Mouse (Mus musculus): ENCODE results near the gene Ssh2. TPM values are rescaled to one million over a fixed set of nuclear protein-coding genes. Genes with fewer than 3 reads are reported as not detected.
A peak's percentile ranks its signal among the peaks of the same experiment; 100 is the strongest.

The Ssh2 gene
- polyA plus RNA-seq, 1 experiment from 2014 or later, result 13.0 TPM

DNA sequence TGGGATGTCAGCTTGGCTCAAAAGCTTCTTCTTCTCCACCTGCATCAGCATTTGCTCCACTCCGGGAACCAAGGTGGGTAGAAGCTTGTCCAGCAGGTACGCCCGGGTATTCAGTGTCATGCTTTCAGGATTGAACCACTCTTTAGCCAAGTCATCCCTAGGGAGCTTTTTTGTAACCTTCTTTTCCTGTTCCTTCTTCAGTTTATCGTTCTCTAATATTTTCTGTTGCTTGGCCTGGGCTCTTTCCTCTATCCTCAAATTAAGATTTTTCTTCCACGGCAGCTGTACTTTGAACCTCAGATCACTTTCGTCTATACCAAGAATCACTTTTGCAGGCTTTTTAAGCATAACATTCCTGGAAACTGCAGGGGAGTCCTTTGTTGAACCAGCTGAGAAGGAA is 27.2 kb upstream of the Ssh2 start, which contains the start of gene Efcab5:
Gene Efcab5, minus strand, starts transcription at position 101 of the 400 bp plus-strand sequence.
- WGBS, result 89% methylated on average over 6 of the region's 6 CpGs

DNA sequence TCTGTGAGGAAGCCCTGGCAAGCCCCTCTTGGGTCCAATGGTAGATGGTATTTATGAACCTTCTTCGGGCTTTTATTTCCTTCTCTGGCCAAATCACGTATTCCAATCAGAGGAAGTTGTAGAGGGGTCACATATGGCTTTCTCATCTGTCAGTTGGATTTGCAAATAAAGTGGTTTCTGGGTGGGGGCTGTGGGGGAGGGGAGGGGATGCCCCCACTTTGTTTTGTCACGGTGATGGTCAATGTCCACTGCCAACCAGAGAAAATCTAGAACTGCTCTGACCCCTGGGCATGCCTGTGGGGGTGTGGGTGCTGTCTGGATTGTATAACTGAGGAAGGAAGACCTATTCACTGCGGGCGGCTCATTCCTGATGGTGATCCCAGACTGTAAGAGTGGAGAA is 22.7 kb upstream of the Ssh2 start:
- Histone ChIP-seq H3K36me3 (ENCODE audit: control insufficient read depth, insufficient read depth, low read length) (no peaks in the 10 kb centered on the region), H3K4me2 (no peak overlapping the region), H3K4me3 (ENCODE audit: low read depth, low read length) (no peak overlapping the region), H3K4me1 (ENCODE audit: control insufficient read depth, insufficient read depth, low read length) (peaks cover 8% of the 10 kb centered on the region; the same call in 1 of the 2 replicates), H3K9ac (ENCODE audit: low read length) (no peak overlapping the region), H3K27ac (ENCODE audit: low read depth, low read length) (no peak overlapping the region), H3K27me3 (ENCODE audit: control insufficient read depth, insufficient read depth, low read length) (peaks cover 6% of the 10 kb centered on the region; the same call in 1 of the 2 replicates), H3K9me3 (ENCODE audit: control insufficient read depth, low read length) (no peaks in the 10 kb centered on the region)
- DNase-seq (ENCODE audit: low spot score, missing footprints) (peak; percentile 88), ATAC-seq (ENCODE audit: low FRiP score) (no peak)
- WGBS, result 46% methylated on average over 5 of the region's 5 CpGs

More for the DNA sequence above, 27.2 kb upstream of the Ssh2 start, which contains the start of gene Efcab5:
- no peaks in the 10 kb centered on the region; the same call in 1 of the 2 replicates for H3K27me3 ChIP-seq (ENCODE audit: control insufficient read depth, insufficient read depth, low read length)
- no peak within 1 kb of the TSS for H3K4me2 ChIP-seq
- no peak within 1 kb of the TSS for H3K4me3 ChIP-seq (ENCODE audit: low read depth, low read length)
- H3K36me3 ChIP-seq (ENCODE audit: control insufficient read depth, insufficient read depth, low read length), result no peaks in the 10 kb centered on the region
- ATAC-seq (ENCODE audit: low FRiP score), result no peak
- DNase-seq (ENCODE audit: low spot score, missing footprints), result no peak
- no peak within 1 kb of the TSS for H3K27ac ChIP-seq (ENCODE audit: low read depth, low read length)
- H3K9ac ChIP-seq (ENCODE audit: low read length), result no peak within 1 kb of the TSS
- peaks cover 6% of the 10 kb centered on the region; the same call in 1 of the 2 replicates for H3K4me1 ChIP-seq (ENCODE audit: control insufficient read depth, insufficient read depth, low read length)
- no peaks in the 10 kb centered on the region for H3K9me3 ChIP-seq (ENCODE audit: control insufficient read depth, low read length)

DNA sequence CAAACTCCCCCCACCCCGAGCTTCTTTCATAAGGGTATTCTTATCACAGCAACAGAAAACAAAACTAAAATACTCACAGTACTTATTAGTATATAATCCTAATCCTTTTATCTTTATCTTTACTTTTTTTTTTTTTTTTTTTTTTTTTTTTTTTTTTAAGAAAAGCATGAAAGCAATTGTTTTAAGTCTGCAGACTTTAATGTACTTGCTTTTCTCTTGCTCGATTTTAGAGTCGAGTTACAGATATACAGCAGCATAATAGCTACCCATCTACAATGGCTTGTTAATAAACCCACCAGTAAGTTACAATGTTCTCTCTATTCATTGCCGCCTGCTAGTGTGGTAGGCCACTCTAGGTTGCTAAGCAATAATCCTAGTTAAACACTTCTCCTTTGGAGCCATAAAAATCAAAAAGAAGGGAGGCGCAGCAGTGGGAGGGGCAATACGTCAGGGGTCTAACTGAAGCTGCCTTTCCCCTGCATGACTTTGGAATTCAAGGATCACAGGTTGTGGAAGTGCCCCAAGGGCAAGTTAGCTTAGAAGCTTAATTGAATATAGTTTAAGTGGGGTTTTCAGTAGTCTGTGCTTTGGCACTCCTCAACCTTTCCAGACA is 22.0 kb upstream of the Ssh2 start:
- H3K27me3 ChIP-seq (ENCODE audit: control insufficient read depth, insufficient read depth, low read length), result peaks cover 6% of the 10 kb centered on the region; the same call in 1 of the 2 replicates
- H3K4me1 ChIP-seq (ENCODE audit: control insufficient read depth, insufficient read depth, low read length), result peaks cover 8% of the 10 kb centered on the region; the same call in 1 of the 2 replicates
- H3K4me2 ChIP-seq, result no peak overlapping the region
- DNase-seq (ENCODE audit: low spot score, missing footprints), result peak; percentile 86
- 15% methylated on average over 6 of the region's 6 CpGs for WGBS
- no peak overlapping the region for H3K4me3 ChIP-seq (ENCODE audit: low read depth, low read length)
- no peaks in the 10 kb centered on the region for H3K9me3 ChIP-seq (ENCODE audit: control insufficient read depth, low read length)
- H3K9ac ChIP-seq (ENCODE audit: low read length), result no peak overlapping the region
- no peak overlapping the region for H3K27ac ChIP-seq (ENCODE audit: low read depth, low read length)
- peak; percentile 59; the same call in 1 of the 2 replicates for ATAC-seq (ENCODE audit: low FRiP score)
- no peaks in the 10 kb centered on the region for H3K36me3 ChIP-seq (ENCODE audit: control insufficient read depth, insufficient read depth, low read length)

DNA sequence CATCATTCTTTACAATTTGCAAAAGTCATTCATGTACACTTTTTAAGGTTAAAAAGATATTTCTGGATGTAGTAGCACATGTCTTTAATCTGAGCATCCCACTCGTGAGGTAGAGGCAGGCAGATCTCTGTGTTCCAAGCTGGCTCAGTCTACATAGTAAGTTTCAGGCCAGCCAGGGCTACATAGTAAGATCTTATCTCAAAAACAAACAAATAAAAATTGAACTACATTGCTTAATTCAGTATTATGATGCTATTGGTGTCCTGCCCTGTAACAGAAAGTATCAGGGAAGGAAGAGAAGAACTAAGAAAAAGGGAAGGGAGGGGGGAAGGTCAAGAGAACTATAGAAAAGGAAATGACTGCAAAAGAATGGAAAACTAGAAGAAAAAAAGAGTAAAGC is 21.3 kb upstream of the Ssh2 start:
- H3K4me1 ChIP-seq (ENCODE audit: control insufficient read depth, insufficient read depth, low read length), result peaks cover 8% of the 10 kb centered on the region; the same call in 1 of the 2 replicates
- WGBS, result 46% methylated on average over 1 of the region's 1 CpGs
- no peak for DNase-seq (ENCODE audit: low spot score, missing footprints)
- no peak overlapping the region for H3K9ac ChIP-seq (ENCODE audit: low read length)
- H3K27ac ChIP-seq (ENCODE audit: low read depth, low read length), result no peak overlapping the region
- H3K4me2 ChIP-seq, result no peak overlapping the region
- H3K9me3 ChIP-seq (ENCODE audit: control insufficient read depth, low read length), result no peaks in the 10 kb centered on the region
- no peaks in the 10 kb centered on the region for H3K36me3 ChIP-seq (ENCODE audit: control insufficient read depth, insufficient read depth, low read length)
- H3K4me3 ChIP-seq (ENCODE audit: low read depth, low read length), result no peak overlapping the region
- H3K27me3 ChIP-seq (ENCODE audit: control insufficient read depth, insufficient read depth, low read length), result peaks cover 6% of the 10 kb centered on the region; the same call in 1 of the 2 replicates
- no peak for ATAC-seq (ENCODE audit: low FRiP score)

DNA sequence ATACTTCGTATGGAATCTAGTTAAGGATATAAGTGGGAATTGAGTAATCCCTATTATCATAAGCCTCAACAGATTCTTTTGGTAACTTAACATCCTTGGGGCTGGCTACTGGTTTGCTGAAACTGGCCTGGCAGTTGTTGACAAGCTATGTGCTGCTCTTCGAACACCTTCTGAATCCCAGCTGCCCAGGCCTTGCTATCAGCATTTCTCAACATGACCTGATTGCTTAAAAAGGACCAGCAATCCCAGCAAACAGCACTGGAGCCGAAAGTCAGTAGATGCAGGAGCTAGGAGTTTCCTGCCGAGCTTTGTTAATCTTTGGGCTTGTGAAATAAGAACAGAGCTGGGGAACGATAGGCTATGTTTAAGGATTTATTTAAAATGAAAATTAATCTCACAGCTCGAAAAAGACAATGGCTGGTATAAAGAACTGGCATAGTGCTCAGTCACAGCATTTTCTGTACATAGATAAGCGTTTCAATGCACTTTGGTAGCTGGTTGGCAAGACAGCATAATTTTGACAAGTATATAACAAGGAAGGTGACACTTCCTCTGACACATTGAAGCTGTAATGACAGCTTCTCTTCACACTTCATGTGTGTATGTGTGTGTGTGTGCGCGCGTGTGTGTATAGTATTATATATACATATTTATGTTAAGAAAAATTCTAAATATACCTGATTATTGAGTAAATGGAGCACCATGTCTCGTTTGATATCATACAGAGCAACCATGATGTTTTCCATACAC is 20.6 kb upstream of the Ssh2 start:
- no peak overlapping the region for H3K4me3 ChIP-seq (ENCODE audit: low read depth, low read length)
- DNase-seq (ENCODE audit: low spot score, missing footprints), result peak; percentile 41
- peaks cover 8% of the 10 kb centered on the region; the same call in 1 of the 2 replicates for H3K4me1 ChIP-seq (ENCODE audit: control insufficient read depth, insufficient read depth, low read length)
- no peaks in the 10 kb centered on the region for H3K36me3 ChIP-seq (ENCODE audit: control insufficient read depth, insufficient read depth, low read length)
- no peak overlapping the region for H3K27ac ChIP-seq (ENCODE audit: low read depth, low read length)
- no peaks in the 10 kb centered on the region for H3K9me3 ChIP-seq (ENCODE audit: control insufficient read depth, low read length)
- 67% methylated on average over 11 of the region's 11 CpGs for WGBS
- peaks cover 6% of the 10 kb centered on the region; the same call in 1 of the 2 replicates for H3K27me3 ChIP-seq (ENCODE audit: control insufficient read depth, insufficient read depth, low read length)
- no peak for ATAC-seq (ENCODE audit: low FRiP score)
- H3K9ac ChIP-seq (ENCODE audit: low read length), result no peak overlapping the region
- no peak overlapping the region for H3K4me2 ChIP-seq

DNA sequence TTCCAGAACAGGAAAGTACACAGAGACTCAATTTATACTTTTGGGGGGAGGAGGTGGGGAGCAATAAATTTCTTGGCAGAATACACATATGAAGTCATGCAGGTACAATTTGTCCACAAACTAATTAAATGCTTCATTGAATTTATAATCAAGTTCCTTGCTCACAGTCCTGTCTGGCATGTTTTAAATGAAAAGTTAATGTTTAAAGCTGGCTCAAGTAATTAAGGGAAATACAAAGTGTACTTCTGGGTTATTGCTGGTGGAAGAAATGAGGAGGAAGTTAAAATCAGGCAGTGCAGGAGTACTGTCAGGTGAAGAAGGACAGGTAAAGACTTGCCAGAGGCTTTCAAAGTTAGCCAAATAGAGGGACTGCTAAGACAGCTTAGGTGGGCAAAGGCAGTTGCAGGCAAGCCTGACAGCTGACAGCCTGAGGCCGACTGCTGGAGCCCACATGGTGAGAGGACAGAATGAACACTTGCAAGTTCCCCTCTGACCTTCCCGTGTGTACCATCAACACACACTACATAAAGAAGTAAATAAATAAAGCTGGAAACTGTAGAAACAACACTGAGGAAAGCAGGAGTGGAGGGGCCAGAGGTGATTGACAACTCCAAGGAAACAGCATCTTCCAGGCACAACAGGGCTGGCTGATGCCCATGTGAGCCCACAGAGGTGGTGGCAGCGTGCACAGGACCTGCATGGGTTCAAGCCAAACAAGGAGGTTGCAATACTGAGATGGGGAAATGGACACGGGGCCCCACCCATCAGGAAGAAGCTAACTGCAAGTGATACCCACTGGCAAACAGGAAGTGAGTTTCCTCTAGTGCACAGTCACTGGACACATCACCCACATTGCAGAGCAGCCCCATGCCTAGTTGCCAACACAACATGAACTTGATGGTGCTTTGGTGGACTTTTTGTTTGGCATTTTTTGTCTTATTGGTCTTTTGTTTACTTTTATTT is 19.6 kb upstream of the Ssh2 start:
- ATAC-seq (ENCODE audit: low FRiP score) (no peak), DNase-seq (ENCODE audit: low spot score, missing footprints) (peak; percentile 73)
- Histone ChIP-seq H3K36me3 (ENCODE audit: control insufficient read depth, insufficient read depth, low read length) (no peaks in the 10 kb centered on the region), H3K27me3 (ENCODE audit: control insufficient read depth, insufficient read depth, low read length) (peaks cover 6% of the 10 kb centered on the region; the same call in 1 of the 2 replicates), H3K27ac (ENCODE audit: low read depth, low read length) (no peak overlapping the region), H3K4me1 (ENCODE audit: control insufficient read depth, insufficient read depth, low read length) (peaks cover 8% of the 10 kb centered on the region; the same call in 1 of the 2 replicates), H3K4me2 (no peak overlapping the region), H3K9me3 (ENCODE audit: control insufficient read depth, low read length) (no peaks in the 10 kb centered on the region), H3K4me3 (ENCODE audit: low read depth, low read length) (no peak overlapping the region), H3K9ac (ENCODE audit: low read length) (no peak overlapping the region)
- 39% methylated on average over 4 of the region's 4 CpGs for WGBS

DNA sequence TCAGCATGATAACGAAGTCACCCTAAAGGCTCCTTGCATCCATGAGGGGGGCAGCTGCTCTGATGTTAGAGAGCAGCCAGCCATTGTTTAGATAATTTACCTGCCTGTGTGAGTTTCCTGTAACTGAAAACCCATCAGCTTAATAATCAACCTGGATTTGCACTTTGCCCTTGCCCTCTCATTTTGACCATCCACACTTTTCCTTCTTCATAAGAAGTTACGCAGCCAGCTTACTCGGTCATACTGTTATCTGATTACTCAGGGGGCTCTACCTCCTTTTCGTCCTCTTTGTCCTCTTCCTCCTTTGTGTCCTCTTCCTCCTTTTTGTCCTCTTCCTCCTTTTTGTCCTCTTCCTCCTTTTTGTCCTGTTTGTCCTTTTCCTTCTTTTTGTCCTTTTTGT is 16.5 kb upstream of the Ssh2 start:
- no peaks in the 10 kb centered on the region for H3K4me1 ChIP-seq (ENCODE audit: control insufficient read depth, insufficient read depth, low read length)
- no peak for ATAC-seq (ENCODE audit: low FRiP score)
- 45% methylated on average over 4 of the region's 4 CpGs for WGBS

DNA sequence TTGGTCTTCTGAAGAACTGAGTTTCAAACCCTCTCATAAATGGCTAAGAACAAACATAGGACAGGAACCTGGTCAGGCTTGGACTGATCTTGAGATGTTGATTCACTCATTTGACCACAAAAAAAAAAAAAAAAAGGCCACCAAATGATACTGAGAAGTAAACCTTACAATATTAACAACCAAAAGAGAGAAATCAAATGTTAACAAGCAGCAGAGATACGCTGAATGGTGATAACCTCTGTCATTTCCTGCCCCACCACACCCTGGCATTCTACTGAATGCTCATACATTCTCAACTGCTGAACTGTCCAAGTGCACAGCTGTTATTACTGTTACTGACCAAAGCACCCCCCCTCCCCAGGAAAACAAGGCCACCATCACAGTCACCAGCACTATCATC is 15.4 kb upstream of the Ssh2 start:
- Histone ChIP-seq H3K9ac (ENCODE audit: low read length) (no peak overlapping the region), H3K4me2 (no peak overlapping the region), H3K36me3 (ENCODE audit: control insufficient read depth, insufficient read depth, low read length) (no peaks in the 10 kb centered on the region), H3K4me1 (ENCODE audit: control insufficient read depth, insufficient read depth, low read length) (no peaks in the 10 kb centered on the region), H3K4me3 (ENCODE audit: low read depth, low read length) (no peak overlapping the region), H3K9me3 (ENCODE audit: control insufficient read depth, low read length) (no peaks in the 10 kb centered on the region), H3K27me3 (ENCODE audit: control insufficient read depth, insufficient read depth, low read length) (peaks cover 4% of the 10 kb centered on the region; the same call in 1 of the 2 replicates), H3K27ac (ENCODE audit: low read depth, low read length) (no peak overlapping the region)
- ATAC-seq (ENCODE audit: low FRiP score) (no peak), DNase-seq (ENCODE audit: low spot score, missing footprints) (no peak)
- 95% methylated on average over 1 of the region's 1 CpGs for WGBS

More for the DNA sequence above, 16.5 kb upstream of the Ssh2 start:
- Histone ChIP-seq H3K9me3 (ENCODE audit: control insufficient read depth, low read length) (no peaks in the 10 kb centered on the region), H3K27ac (ENCODE audit: low read depth, low read length) (no peak overlapping the region), H3K4me3 (ENCODE audit: low read depth, low read length) (no peak overlapping the region), H3K9ac (ENCODE audit: low read length) (no peak overlapping the region), H3K27me3 (ENCODE audit: control insufficient read depth, insufficient read depth, low read length) (peaks cover 6% of the 10 kb centered on the region; the same call in 1 of the 2 replicates), H3K36me3 (ENCODE audit: control insufficient read depth, insufficient read depth, low read length) (no peaks in the 10 kb centered on the region), H3K4me2 (no peak overlapping the region)
- DNase-seq (ENCODE audit: low spot score, missing footprints), result peak; percentile 69

All from midbrain, embryonic 11.5 days (tissue).